Mouse (Mus musculus): Measurements from ENCODE around the gene Gm3417. TPM values are rescaled to one million over a fixed set of nuclear protein-coding genes. Genes with fewer than 3 reads are reported as not detected.

The Gm3417 gene
- total and polyA plus RNA-seq, 3 experiments = 3.1 TPM; not detected in 2

DNA sequence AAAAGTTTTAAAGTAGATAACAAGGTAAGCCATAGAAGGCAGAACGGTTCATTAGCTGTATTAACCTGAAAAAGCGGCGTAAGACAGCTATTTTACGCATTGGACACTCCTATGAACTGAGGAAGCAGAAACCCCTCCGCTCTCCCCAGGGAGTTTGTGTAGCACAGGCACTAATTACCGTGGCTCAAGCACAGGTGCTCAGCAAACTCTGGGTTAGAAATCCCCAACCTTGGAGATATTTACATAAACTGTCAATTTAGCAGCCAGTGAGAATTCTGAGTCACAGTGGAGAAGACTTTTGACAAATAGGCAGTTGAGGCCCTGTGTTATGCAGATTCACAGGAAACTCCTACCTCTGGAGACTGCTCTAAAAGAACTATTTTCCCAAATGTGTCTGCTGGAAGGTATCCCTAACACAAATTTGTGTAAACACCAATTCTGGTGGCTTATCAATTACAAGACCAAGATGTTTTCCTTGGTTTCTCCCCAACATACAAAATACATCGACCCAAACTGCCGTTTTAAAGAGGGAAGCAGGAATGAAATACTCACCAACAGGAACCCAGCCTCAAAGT is 50.9 kb downstream of the Gm3417 start (continued):
- TF ChIP-seq MAFK (IDR thresholded peaks at IDR 0.05; ENCODE audit: insufficient replicate concordance, low read length) (peak; percentile 28; the same call in 1 of the 2 replicates), MYC (IDR thresholded peaks at IDR 0.05; ENCODE audit: low read depth, low read length) (peak; percentile 17; the same call in 1 of the 2 replicates), MAX (IDR thresholded peaks at IDR 0.05; ENCODE audit: low read length) (peak; percentile 53; the same call in 1 of the 2 replicates), KAT2A (IDR thresholded peaks at IDR 0.05; ENCODE audit: insufficient replicate concordance, low read length) (no peak), UBTF (IDR thresholded peaks at IDR 0.05; ENCODE audit: low read depth, low read length) (no peak), ETS1 (conservative IDR thresholded peaks at IDR 0.05; ENCODE audit: low read depth, low read length) (peak; percentile 77), E2F4 (IDR thresholded peaks at IDR 0.05; ENCODE audit: insufficient replicate concordance, low read depth, low read length) (no peak), PAX5 (IDR thresholded peaks at IDR 0.05; ENCODE audit: low read length) (no peak), NRF1 (IDR thresholded peaks at IDR 0.05; ENCODE audit: low read depth, low read length) (0 out of 2 replicates have a peak, but pooled peaks have one; percentile 14), POLR2A (IDR thresholded peaks at IDR 0.05; ENCODE audit: low read depth, low read length) (peak; percentile 49), MEF2A (IDR thresholded peaks at IDR 0.05; ENCODE audit: borderline replicate concordance, low read depth, low read length) (peak; percentile 85)

DNA sequence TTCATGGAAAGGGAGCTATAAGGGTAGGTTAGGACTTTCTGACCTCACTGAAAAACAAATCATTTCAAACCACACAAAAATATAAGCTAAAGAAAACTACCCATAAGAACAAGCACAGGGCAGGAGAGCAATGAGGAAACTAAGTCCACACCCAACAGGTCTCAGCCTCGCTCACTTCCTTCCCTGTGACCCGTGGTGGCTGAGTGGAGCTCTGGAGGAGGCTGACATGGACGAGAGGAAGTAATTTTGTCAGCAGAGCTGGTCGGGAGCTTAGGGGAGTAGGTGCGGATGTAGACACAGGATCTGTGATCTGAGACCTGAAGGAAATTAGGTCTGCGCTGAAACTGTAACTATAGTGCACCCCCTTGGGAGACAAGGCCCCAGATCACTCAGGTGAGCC is 57.0 kb downstream of the Gm3417 start:
- Histone ChIP-seq H3K9me3 (replicated peaks; ENCODE audit: low read length) (no peaks in the 10 kb centered on the region), H3K4me2 (ENCODE audit: insufficient read depth, low read depth, poor library complexity, severe bottlenecking) (no peak overlapping the region), H3K36me3 (replicated peaks in 1 of 2; ENCODE audit: control insufficient read depth in 1 of 2, insufficient read depth in 1 of 2, low read length in 1 of 2) (peaks cover 0 to 9% of the 10 kb centered on the region in 2 experiments), H3K4me3 (replicated peaks in 1 of 3; ENCODE audit: low read depth in 2 of 3, low read length in 2 of 3, poor library complexity in 1 of 3) (no peak overlapping the region), H3K27ac (ENCODE audit: insufficient read depth, low read depth) (no peak overlapping the region), H3K9ac (ENCODE audit: insufficient read depth, low read depth) (no peak overlapping the region), H3K79me2 (replicated peaks; ENCODE audit: control insufficient read depth, extremely low read depth, insufficient read depth, poor library complexity, severe bottlenecking) (no peaks in the 10 kb centered on the region), H3K27me3 (replicated peaks) (no peaks in the 10 kb centered on the region), H3K4me1 (ENCODE audit: control insufficient read depth in 1 of 2, insufficient read depth in 2 of 2) (peaks cover 0 to 43% of the 10 kb centered on the region in 2 experiments; a peak in 3 of 4 replicates)
- dilution Hi-C loops (cut with MboI; ENCODE audit: extremely low pct_ligation_motif_present, extremely low pct_unique_long_range_greater_than_20kb, low sequenced_read_pairs) = no loop called here
- no peak for DNase-seq (ENCODE audit: extremely low read depth)
- in situ Hi-C loops (cut with MboI; ENCODE audit: low pct_ligation_motif_present, low pct_unique_long_range_greater_than_20kb, low sequenced_read_pairs) = loop anchor here (25.0 kb wide), 1 partner anchor 634 kb away; the partner anchor contains the start of gene Smoc2
- TF ChIP-seq EP300 (IDR thresholded peaks at IDR 0.05; ENCODE audit: low read length) = no peak

DNA sequence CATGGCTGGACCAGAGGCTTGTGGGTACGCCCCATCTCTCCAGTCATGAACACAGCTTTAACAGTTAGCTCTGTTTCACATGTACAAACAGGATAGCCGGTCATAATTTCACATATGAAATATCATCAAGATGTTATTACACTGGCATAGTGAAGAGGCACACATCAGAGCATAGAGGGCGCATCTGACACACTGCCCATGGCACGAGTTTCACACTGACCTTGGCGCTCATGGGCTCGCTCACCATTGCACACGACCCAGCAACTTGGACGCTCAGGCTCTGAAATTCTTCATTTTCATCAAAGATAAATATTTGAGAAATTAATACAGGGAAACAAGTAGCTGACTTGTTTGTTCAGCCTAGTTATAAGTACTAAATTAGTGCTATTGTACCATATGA is 60.7 kb downstream of the Gm3417 start:
- DNase-seq (ENCODE audit: extremely low read depth) = no peak
- dilution Hi-C loops (cut with MboI; ENCODE audit: extremely low pct_ligation_motif_present, extremely low pct_unique_long_range_greater_than_20kb, low sequenced_read_pairs) = no loop called here
- H3K27ac ChIP-seq (ENCODE audit: insufficient read depth, low read depth) = no peak overlapping the region
- H3K9ac ChIP-seq (ENCODE audit: insufficient read depth, low read depth) = no peak overlapping the region
- H3K36me3 ChIP-seq (replicated peaks in 1 of 2; ENCODE audit: control insufficient read depth in 1 of 2, insufficient read depth in 1 of 2, low read length in 1 of 2) = peaks cover 0 to 12% of the 10 kb centered on the region in 2 experiments
- peaks cover 0 to 18% of the 10 kb centered on the region in 2 experiments; a peak in 2 of 4 replicates for H3K4me1 ChIP-seq (ENCODE audit: control insufficient read depth in 1 of 2, insufficient read depth in 2 of 2)
- no peaks in the 10 kb centered on the region for H3K9me3 ChIP-seq (replicated peaks; ENCODE audit: low read length)
- no peaks in the 10 kb centered on the region for H3K27me3 ChIP-seq (replicated peaks)
- no peak overlapping the region for H3K4me2 ChIP-seq (ENCODE audit: insufficient read depth, low read depth, poor library complexity, severe bottlenecking)
- no peak for TF ChIP-seq ETS1 (conservative IDR thresholded peaks at IDR 0.05; ENCODE audit: low read depth, low read length)
- 0 out of 4 replicates have a peak, but pooled peaks of 1 of the 2 experiments have one; percentile 8 for TF ChIP-seq CTCF (conservative IDR thresholded peaks at IDR 0.05 in 1 of 2, IDR thresholded peaks at IDR 0.05 in 1 of 2; ENCODE audit: low read depth in 2 of 2, low read length in 2 of 2)
- no peak for TF ChIP-seq JUN (IDR thresholded peaks at IDR 0.05; ENCODE audit: insufficient read depth, low read depth, low read length)
- no peak for TF ChIP-seq GABPA (IDR thresholded peaks at IDR 0.05; ENCODE audit: insufficient replicate concordance, low read depth, low read length)
- TF ChIP-seq RAD21 (IDR thresholded peaks at IDR 0.05; ENCODE audit: low read depth, low read length) = peak; percentile 13
- no peak for TF ChIP-seq ZC3H11A (IDR thresholded peaks at IDR 0.05; ENCODE audit: low read depth, low read length)
- TF ChIP-seq MXI1 (IDR thresholded peaks at IDR 0.05; ENCODE audit: low read depth, low read length) = no peak
- in situ Hi-C loops (cut with MboI; ENCODE audit: low pct_ligation_motif_present, low pct_unique_long_range_greater_than_20kb, low sequenced_read_pairs) = loop anchor here (25.0 kb wide), 1 partner anchor 631 kb away; the partner anchor contains the start of gene Smoc2
- no peaks in the 10 kb centered on the region for H3K79me2 ChIP-seq (replicated peaks; ENCODE audit: control insufficient read depth, extremely low read depth, insufficient read depth, poor library complexity, severe bottlenecking)
- no peak overlapping the region for H3K4me3 ChIP-seq (replicated peaks in 1 of 3; ENCODE audit: low read depth in 2 of 3, low read length in 2 of 3, poor library complexity in 1 of 3)
